Mouse (Mus musculus) liver, embryonic 14.5 days (tissue): ENCODE measurements at regions not wholly inside any gene's neighbourhood (a gene's known extent, or its start where the extent isn't known, plus 50 kb on each side); places are given as distances from the start of the nearest gene placed in this dataset.

ENCODE experiments used
- ATAC-seq: fragments of 200-750 bp; cut with Nextera tagmentation; 2 replicates; pipeline ENCODE4 v1.8.0; 2017; ENCODE audit warnings: moderate number of reproducible peaks, mild to moderate bottlenecking, moderate library complexity; ENCODE audit not compliant: insufficient read depth
- DNase-seq, 3 experiments: peaks; one replicate each; pipeline ENCODE4 v3.0.0-alpha.2; 2012 to 2013; ENCODE audit warnings: low read depth in 3 of 3, low spot score in 3 of 3
- H3K27ac ChIP-seq: fragments of 300-500 bp; sonication (generic); 2 replicates; pipeline ENCODE4 v1.5.1; 2014; ENCODE audit warnings: moderate library complexity, mild to moderate bottlenecking, control low read depth, inconsistent platforms
- H3K27me3 ChIP-seq: fragments of 300-500 bp; sonication (generic); 2 replicates; pipeline ENCODE4 v1.6.1; 2014; ENCODE audit warnings: mild to moderate bottlenecking, low read length, moderate library complexity; ENCODE audit not compliant: control insufficient read depth, insufficient read depth
- H3K36me3 ChIP-seq: fragments of 300-500 bp; sonication (generic); replicated peaks from 2 replicates; pipeline ENCODE4 v1.6.1; 2014; ENCODE audit warnings: low read depth; ENCODE audit not compliant: control insufficient read depth, insufficient read depth
- H3K4me1 ChIP-seq, 2 experiments: fragments of 200-500 bp in 1 of 2; fragments of 300-500 bp in 1 of 2; sonication (generic) in 1 of 2; replicated peaks; 2 replicates each; pipeline ENCODE4 v1.6.1; 2012 to 2014; ENCODE audit warnings: antibody characterized with exemption in 1 of 2, inconsistent platforms in 1 of 2, low read length in 1 of 2; ENCODE audit not compliant: control insufficient read depth in 2 of 2, insufficient read depth in 2 of 2
- H3K4me2 ChIP-seq: fragments of 300-500 bp; sonication (generic); 2 replicates; pipeline ENCODE4 v1.6.1; 2014; ENCODE audit warnings: low read depth, mild to moderate bottlenecking, control low read depth, moderate library complexity
- H3K4me3 ChIP-seq, 2 experiments: fragments of 200-500 bp in 1 of 2; fragments of 300-500 bp in 1 of 2; sonication (generic) in 1 of 2; 2 replicates each; pipeline ENCODE4 v1.5.1; 2012 to 2014; ENCODE audit warnings: low read depth in 2 of 2, low read length in 2 of 2, mild to moderate bottlenecking in 2 of 2, control low read depth in 1 of 2, inconsistent platforms in 1 of 2, moderate library complexity in 1 of 2; ENCODE audit not compliant: insufficient read depth in 1 of 2
- H3K9ac ChIP-seq: fragments of 300-500 bp; sonication (generic); replicated peaks from 2 replicates; pipeline ENCODE4 v1.6.1; 2014; ENCODE audit warnings: mild to moderate bottlenecking, control low read depth, moderate library complexity
- H3K9me3 ChIP-seq: fragments of 300-500 bp; sonication (generic); 2 replicates; pipeline ENCODE4 v1.6.1; 2016; ENCODE audit warnings: low read length, mixed read lengths; ENCODE audit not compliant: control insufficient read depth
- CTCF ChIP-seq: IDR thresholded peaks from 2 replicates; pipeline ENCODE4 v1.5.1; 2016; ENCODE audit warnings: antibody characterized with exemption, low read depth, control low read depth
- EP300 ChIP-seq: IDR thresholded peaks from 2 replicates; pipeline ENCODE4 v1.6.1; 2016; ENCODE audit warnings: antibody characterized with exemption, low read depth
- WGBS: fragments of 180-500 bp; shearing (Covaris S2); extraction: QIAGEN DNeasy Blood & Tissue Kit; methylation state at CpG from one replicate; pipeline ENCODE4 v1.1.7; 2014; ENCODE audit not compliant: insufficient replicate concordance; 5-methylcytosine and 5-hydroxymethylcytosine counted together

- no peak overlapping the region for H3K4me3 ChIP-seq
- H3K27ac ChIP-seq = no peak overlapping the region
- H3K9ac ChIP-seq = no peak overlapping the region
- no peaks in the 10 kb centered on the region for H3K36me3 ChIP-seq
- no peaks in the 10 kb centered on the region for H3K4me1 ChIP-seq
- 62% methylated on average over 8 of the region's 8 CpGs for WGBS
- no peak for DNase-seq
- no peak overlapping the region for H3K4me2 ChIP-seq
- H3K27me3 ChIP-seq = no peaks in the 10 kb centered on the region
- no peak for ATAC-seq
- H3K9me3 ChIP-seq = no peaks in the 10 kb centered on the region
- TF ChIP-seq CTCF = no peak
- TF ChIP-seq EP300 = no peak
These were observed 564.3 kb upstream of the BB014433 start for GRCm38 (mm10) chr8:15610217-15610616.

GRCm38 (mm10) chr8:15607598-15608215 is 561.8 kb upstream of the BB014433 start:
- Histone ChIP-seq H3K9ac (no peak overlapping the region), H3K4me1 (no peaks in the 10 kb centered on the region), H3K27me3 (no peaks in the 10 kb centered on the region), H3K36me3 (no peaks in the 10 kb centered on the region), H3K4me3 (no peak overlapping the region), H3K9me3 (no peaks in the 10 kb centered on the region), H3K27ac (no peak overlapping the region), H3K4me2 (no peak overlapping the region)
- no peak for TF ChIP-seq EP300
- no peak for TF ChIP-seq CTCF
- 37% methylated on average over 7 of the region's 7 CpGs for WGBS
- ATAC-seq (no peak), DNase-seq (no peak)

GRCm38 (mm10) chr8:15601531-15601930 is 555.7 kb upstream of the BB014433 start:
- no peaks in the 10 kb centered on the region for H3K4me1 ChIP-seq
- DNase-seq (no peak), ATAC-seq (no peak)
- H3K36me3 ChIP-seq = no peaks in the 10 kb centered on the region
- H3K27me3 ChIP-seq = no peaks in the 10 kb centered on the region
- H3K27ac ChIP-seq = no peak overlapping the region
- no peaks in the 10 kb centered on the region for H3K9me3 ChIP-seq
- 59% methylated on average over 4 of the region's 4 CpGs for WGBS
- H3K9ac ChIP-seq = no peak overlapping the region
- no peak overlapping the region for H3K4me2 ChIP-seq
- TF ChIP-seq EP300 (no peak), CTCF (no peak)
- no peak overlapping the region for H3K4me3 ChIP-seq

GRCm38 (mm10) chr8:15593106-15593505 is 547.2 kb upstream of the BB014433 start:
- Histone ChIP-seq H3K4me3 (no peak overlapping the region), H3K27ac (no peak overlapping the region), H3K9me3 (no peaks in the 10 kb centered on the region), H3K27me3 (no peaks in the 10 kb centered on the region), H3K36me3 (no peaks in the 10 kb centered on the region), H3K4me1 (no peaks in the 10 kb centered on the region), H3K4me2 (no peak overlapping the region), H3K9ac (no peak overlapping the region)
- ATAC-seq (no peak), DNase-seq (no peak)
- 71% methylated on average over 6 of the region's 6 CpGs for WGBS
- TF ChIP-seq EP300 = no peak

DNA sequence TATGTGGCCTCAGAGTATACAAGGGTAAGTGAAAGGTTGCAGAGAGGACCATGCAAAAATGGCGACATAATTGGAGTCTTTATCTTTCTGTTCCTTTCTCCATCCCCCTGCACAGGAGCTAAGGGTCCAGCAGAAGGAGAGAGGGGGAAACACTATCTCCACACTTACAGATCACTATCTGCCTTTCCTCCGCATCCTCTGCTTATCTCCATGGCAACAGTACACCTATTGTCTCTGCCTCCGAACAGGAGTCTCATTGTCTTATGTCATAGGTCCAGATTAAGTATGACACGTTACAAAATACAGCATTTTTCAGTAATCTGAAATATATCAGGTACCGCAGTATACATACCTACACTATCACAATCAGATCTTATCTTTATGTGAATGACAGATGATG is 537.9 kb upstream of the BB014433 start:
- WGBS = 47% methylated on average over 5 of the region's 5 CpGs
- Histone ChIP-seq H3K27ac (no peak overlapping the region), H3K4me1 (no peaks in the 10 kb centered on the region), H3K4me3 (no peak overlapping the region), H3K9me3 (no peaks in the 10 kb centered on the region), H3K9ac (no peak overlapping the region), H3K4me2 (no peak overlapping the region), H3K36me3 (no peaks in the 10 kb centered on the region), H3K27me3 (no peaks in the 10 kb centered on the region)
- TF ChIP-seq CTCF (no peak), EP300 (no peak)
- DNase-seq (no peak), ATAC-seq (no peak)
